Mouse (Mus musculus): ENCODE measurements at regions not wholly inside any gene's neighbourhood (a gene's known extent, or its start where the extent isn't known, plus 50 kb on each side); places are given as distances from the start of the nearest gene placed in this dataset.

DNA sequence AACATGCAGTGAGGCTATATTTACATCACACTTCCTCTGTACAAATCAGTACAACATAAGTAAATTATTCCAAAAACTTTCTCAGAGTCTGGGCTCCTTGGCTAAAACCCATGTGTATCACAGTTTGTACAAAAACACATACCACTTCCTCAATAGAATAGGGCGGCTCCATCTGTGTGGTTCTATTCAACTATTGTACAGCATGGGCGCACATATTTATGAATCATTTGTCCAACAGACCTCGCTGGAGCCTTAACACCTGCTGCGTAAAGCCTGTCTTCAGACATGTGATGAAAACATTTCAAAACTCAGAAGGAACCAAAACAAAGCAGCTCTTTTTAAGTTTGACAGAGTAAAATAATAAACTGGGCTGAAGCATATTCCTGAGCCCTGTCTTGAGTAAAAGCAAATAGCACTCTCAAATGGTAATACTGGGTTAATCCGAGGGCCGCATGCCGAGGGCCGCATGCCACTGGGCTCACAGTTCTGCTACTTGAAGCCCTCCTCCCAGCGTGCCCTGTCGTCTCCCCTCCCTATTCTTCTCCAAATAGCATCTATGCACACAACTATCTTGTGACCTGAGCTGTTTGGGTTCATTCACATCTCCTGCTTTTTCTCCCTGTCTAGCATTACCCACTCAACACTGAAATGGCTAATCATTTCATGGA is 543.1 kb downstream of the Efna5 start:
- intact Hi-C loops (cut with DNase I): no loop called here
- Histone ChIP-seq H3K4me3 (no peak overlapping the region), H3K4me1 (ENCODE audit: control insufficient read depth, insufficient read depth, low read length) (no peaks in the 10 kb centered on the region), H3K27me3 (ENCODE audit: control insufficient read depth, insufficient read depth, low read length) (no peaks in the 10 kb centered on the region), H3K36me3 (ENCODE audit: control insufficient read depth, insufficient read depth, low read length) (no peaks in the 10 kb centered on the region), H3K27ac (no peak overlapping the region), H3K79me2 (replicated peaks; ENCODE audit: control insufficient read depth, insufficient read depth, low read length) (no peaks in the 10 kb centered on the region), H3K9ac (ENCODE audit: low read depth, low read length) (no peak overlapping the region)
- no peak for DNase-seq
- 75% methylated on average over 10 of the region's 10 CpGs for whole genome bisulfite sequencing
- no peak for TF ChIP-seq POLR2A (IDR thresholded peaks at IDR 0.05; ENCODE audit: insufficient read depth, low read depth, low read length)
- no peak for TF ChIP-seq CTCF (IDR thresholded peaks at IDR 0.05)
- no peak for TF ChIP-seq EP300 (IDR thresholded peaks at IDR 0.05; ENCODE audit: insufficient read depth, low read depth, low read length)

GRCm38 (mm10) chr17:62330226-62330625 is 550.9 kb downstream of the Efna5 start:
- Histone ChIP-seq H3K79me2 (replicated peaks; ENCODE audit: control insufficient read depth, insufficient read depth, low read length) (no peaks in the 10 kb centered on the region), H3K36me3 (ENCODE audit: control insufficient read depth, insufficient read depth, low read length) (no peaks in the 10 kb centered on the region), H3K27ac (no peak overlapping the region), H3K27me3 (ENCODE audit: control insufficient read depth, insufficient read depth, low read length) (no peaks in the 10 kb centered on the region), H3K4me3 (no peak overlapping the region), H3K4me1 (ENCODE audit: control insufficient read depth, insufficient read depth, low read length) (no peaks in the 10 kb centered on the region), H3K9ac (ENCODE audit: low read depth, low read length) (no peak overlapping the region)
- 95% methylated on average over 4 of the region's 4 CpGs for WGBS
- no peak for DNase-seq
- intact Hi-C loops (cut with DNase I): no loop called here
- TF ChIP-seq POLR2A (IDR thresholded peaks at IDR 0.05; ENCODE audit: insufficient read depth, low read depth, low read length) (no peak), CTCF (IDR thresholded peaks at IDR 0.05) (no peak), EP300 (IDR thresholded peaks at IDR 0.05; ENCODE audit: insufficient read depth, low read depth, low read length) (no peak)

GRCm38 (mm10) chr17:62326844-62327243 is 554.3 kb downstream of the Efna5 start:
- Histone ChIP-seq H3K27ac (no peak overlapping the region), H3K9ac (ENCODE audit: low read depth, low read length) (no peak overlapping the region), H3K4me1 (ENCODE audit: control insufficient read depth, insufficient read depth, low read length) (no peaks in the 10 kb centered on the region), H3K36me3 (ENCODE audit: control insufficient read depth, insufficient read depth, low read length) (no peaks in the 10 kb centered on the region), H3K79me2 (replicated peaks; ENCODE audit: control insufficient read depth, insufficient read depth, low read length) (no peaks in the 10 kb centered on the region), H3K4me3 (no peak overlapping the region), H3K27me3 (ENCODE audit: control insufficient read depth, insufficient read depth, low read length) (no peaks in the 10 kb centered on the region)
- no peak for DNase-seq
- TF ChIP-seq POLR2A (IDR thresholded peaks at IDR 0.05; ENCODE audit: insufficient read depth, low read depth, low read length): no peak
- intact Hi-C loops (cut with DNase I): no loop called here

DNA sequence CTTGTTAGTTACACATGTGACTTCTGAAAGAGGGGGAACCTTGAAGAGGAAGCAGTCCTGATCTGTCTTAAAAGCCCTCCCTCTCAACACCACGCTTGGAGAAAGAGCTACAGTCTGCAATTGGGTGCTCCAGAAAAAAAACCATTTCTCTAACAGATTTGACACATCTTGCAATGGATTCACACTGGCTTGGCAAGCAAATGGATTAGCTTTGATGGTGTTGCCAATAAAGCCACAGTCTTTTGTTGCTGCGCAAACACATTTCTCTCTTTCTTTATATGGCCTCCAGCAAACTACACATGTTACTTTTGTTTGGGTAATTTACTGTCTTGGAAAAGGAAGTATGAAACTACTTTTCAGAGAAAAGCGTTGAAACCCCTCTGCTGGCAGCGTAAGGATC is 562.1 kb downstream of the Efna5 start:
- Histone ChIP-seq H3K27ac (no peak overlapping the region), H3K9ac (ENCODE audit: low read depth, low read length) (no peak overlapping the region), H3K27me3 (ENCODE audit: control insufficient read depth, insufficient read depth, low read length) (no peaks in the 10 kb centered on the region), H3K4me1 (ENCODE audit: control insufficient read depth, insufficient read depth, low read length) (no peaks in the 10 kb centered on the region), H3K36me3 (ENCODE audit: control insufficient read depth, insufficient read depth, low read length) (no peaks in the 10 kb centered on the region), H3K4me3 (no peak overlapping the region), H3K79me2 (replicated peaks; ENCODE audit: control insufficient read depth, insufficient read depth, low read length) (no peaks in the 10 kb centered on the region)
- no peak for DNase-seq
- TF ChIP-seq POLR2A (IDR thresholded peaks at IDR 0.05; ENCODE audit: insufficient read depth, low read depth, low read length) (no peak), CTCF (IDR thresholded peaks at IDR 0.05) (no peak), EP300 (IDR thresholded peaks at IDR 0.05; ENCODE audit: insufficient read depth, low read depth, low read length) (no peak)
- WGBS: 72% methylated on average over 4 of the region's 4 CpGs
- intact Hi-C loops (cut with DNase I): no loop called here

DNA sequence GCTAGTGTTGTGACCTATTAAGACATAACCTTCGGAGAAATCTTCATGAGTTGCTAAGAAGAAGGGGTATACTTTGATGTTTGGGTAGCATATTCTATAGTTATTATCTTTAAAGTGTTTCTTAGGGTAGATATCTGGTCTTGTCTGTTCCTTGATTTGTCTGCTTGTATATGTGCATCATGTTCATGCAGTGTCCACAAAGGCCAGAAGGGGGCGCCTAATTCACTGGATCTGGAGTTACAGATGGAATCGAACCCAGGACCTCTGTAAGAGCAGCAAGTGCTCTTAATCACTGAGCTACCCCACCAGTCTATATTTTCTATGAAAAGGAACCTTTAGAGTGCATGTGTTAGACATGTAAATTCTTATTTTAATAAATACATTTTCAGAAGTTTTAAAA is 571.1 kb downstream of the Efna5 start:
- peak; percentile 52 for TF ChIP-seq CTCF (IDR thresholded peaks at IDR 0.05)
- TF ChIP-seq EP300 (IDR thresholded peaks at IDR 0.05; ENCODE audit: insufficient read depth, low read depth, low read length): no peak
- TF ChIP-seq POLR2A (IDR thresholded peaks at IDR 0.05; ENCODE audit: insufficient read depth, low read depth, low read length): no peak
- DNase-seq: no peak

GRCm38 (mm10) chr17:62307111-62307510 is 574.0 kb downstream of the Efna5 start:
- Histone ChIP-seq H3K79me2 (replicated peaks; ENCODE audit: control insufficient read depth, insufficient read depth, low read length) (no peaks in the 10 kb centered on the region), H3K4me3 (no peak overlapping the region), H3K27me3 (ENCODE audit: control insufficient read depth, insufficient read depth, low read length) (no peaks in the 10 kb centered on the region), H3K27ac (no peak overlapping the region), H3K36me3 (ENCODE audit: control insufficient read depth, insufficient read depth, low read length) (no peaks in the 10 kb centered on the region), H3K4me1 (ENCODE audit: control insufficient read depth, insufficient read depth, low read length) (no peaks in the 10 kb centered on the region), H3K9ac (ENCODE audit: low read depth, low read length) (no peak overlapping the region)
- no peak for DNase-seq
- WGBS: 77% methylated on average over 2 of the region's 2 CpGs
- intact Hi-C loops (cut with DNase I): no loop called here
- TF ChIP-seq POLR2A (IDR thresholded peaks at IDR 0.05; ENCODE audit: insufficient read depth, low read depth, low read length) (no peak), CTCF (IDR thresholded peaks at IDR 0.05) (no peak), EP300 (IDR thresholded peaks at IDR 0.05; ENCODE audit: insufficient read depth, low read depth, low read length) (no peak)

More for the DNA sequence above, 571.1 kb downstream of the Efna5 start:
- Histone ChIP-seq H3K27me3 (ENCODE audit: control insufficient read depth, insufficient read depth, low read length) (no peaks in the 10 kb centered on the region), H3K27ac (no peak overlapping the region), H3K79me2 (replicated peaks; ENCODE audit: control insufficient read depth, insufficient read depth, low read length) (no peaks in the 10 kb centered on the region), H3K4me1 (ENCODE audit: control insufficient read depth, insufficient read depth, low read length) (no peaks in the 10 kb centered on the region), H3K36me3 (ENCODE audit: control insufficient read depth, insufficient read depth, low read length) (no peaks in the 10 kb centered on the region), H3K9ac (ENCODE audit: low read depth, low read length) (no peak overlapping the region), H3K4me3 (no peak overlapping the region)
- intact Hi-C loops (cut with DNase I): no loop called here
- 41% methylated on average over 3 of the region's 3 CpGs for WGBS

Data from heart, adult 2 months (tissue).